Mouse (Mus musculus) spleen, postnatal 36 days (tissue): ENCODE data around the gene Sema4d.

Experiments used
- DNase-seq, 2 experiments: peaks; one replicate each; pipeline ENCODE4 v3.0.0; 2022; ENCODE audit warnings: low spot score in 2 of 2, mixed read lengths in 1 of 2

The Sema4d gene

GRCm38 (mm10) chr13:51814646-51815045 is 21.1 kb upstream of the Sema4d start:
- no peak for DNase-seq

GRCm38 (mm10) chr13:51813621-51814615 is 20.4 kb upstream of the Sema4d start:
- DNase-seq = peak; percentile 70 to 76

GRCm38 (mm10) chr13:51808141-51808540 is 14.6 kb upstream of the Sema4d start:
- DNase-seq = no peak

- no peak for DNase-seq
Observed at GRCm38 (mm10) chr13:51806220-51806619, 12.7 kb upstream of the Sema4d start.

GRCm38 (mm10) chr13:51805634-51806033 is 12.1 kb upstream of the Sema4d start:
- DNase-seq = no peak

- DNase-seq = peak; percentile 73 to 78
Observed at GRCm38 (mm10) chr13:51800921-51801320, 7.4 kb upstream of the Sema4d start.

GRCm38 (mm10) chr13:51799735-51800522 is 6.4 kb upstream of the Sema4d start:
- DNase-seq = no peak

GRCm38 (mm10) chr13:51797899-51798746 is 4.6 kb upstream of the Sema4d start:
- peak; percentile 42 to 45 for DNase-seq

DNA sequence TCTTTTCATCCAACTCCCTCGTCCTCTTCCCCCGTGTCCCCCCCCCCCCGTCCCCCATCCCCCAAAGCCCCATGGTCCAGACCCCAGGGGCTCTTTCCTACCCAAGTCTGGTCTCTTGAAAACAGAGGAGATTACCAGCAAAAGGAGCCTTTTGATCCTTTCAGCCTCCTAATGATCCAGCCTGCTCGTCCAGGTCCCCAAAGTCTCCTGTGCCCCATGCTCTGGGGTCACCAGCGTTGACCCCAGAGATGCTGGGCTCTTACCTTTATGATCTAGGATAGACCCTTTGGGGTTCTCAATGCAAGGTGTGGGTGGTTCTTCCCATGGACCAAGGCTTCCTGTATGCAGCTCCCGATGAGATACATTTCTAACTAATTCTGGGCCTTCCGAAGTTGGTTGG is 401 bp upstream of the Sema4d start:
- no peak for DNase-seq

GRCm38 (mm10) chr13:51792729-51793424 is 670 bp downstream of the Sema4d start:
- DNase-seq = peak; percentile 79 to 80

DNA sequence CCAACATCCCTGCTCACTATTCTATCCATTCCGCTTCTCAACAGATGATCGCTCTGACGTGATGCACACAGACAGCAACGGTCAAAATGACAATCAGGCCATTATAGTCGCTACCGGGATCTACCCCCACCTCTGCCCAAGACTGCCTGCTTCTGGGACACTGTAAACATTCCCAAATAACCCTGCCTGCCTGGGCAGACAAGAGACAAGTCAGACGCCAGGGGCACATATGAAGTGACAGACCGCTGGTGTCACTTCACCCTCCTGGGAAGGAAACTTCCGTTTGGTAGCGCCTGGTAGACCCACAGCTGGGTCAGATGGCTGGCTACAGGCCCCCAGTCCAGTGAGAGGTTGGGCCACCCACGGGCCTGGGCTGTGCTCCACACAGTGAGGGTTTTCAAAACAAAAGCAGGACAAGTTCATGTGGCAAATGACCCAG is 1.4 kb downstream of the Sema4d start:
- peak; percentile 32 to 37 for DNase-seq

DNA sequence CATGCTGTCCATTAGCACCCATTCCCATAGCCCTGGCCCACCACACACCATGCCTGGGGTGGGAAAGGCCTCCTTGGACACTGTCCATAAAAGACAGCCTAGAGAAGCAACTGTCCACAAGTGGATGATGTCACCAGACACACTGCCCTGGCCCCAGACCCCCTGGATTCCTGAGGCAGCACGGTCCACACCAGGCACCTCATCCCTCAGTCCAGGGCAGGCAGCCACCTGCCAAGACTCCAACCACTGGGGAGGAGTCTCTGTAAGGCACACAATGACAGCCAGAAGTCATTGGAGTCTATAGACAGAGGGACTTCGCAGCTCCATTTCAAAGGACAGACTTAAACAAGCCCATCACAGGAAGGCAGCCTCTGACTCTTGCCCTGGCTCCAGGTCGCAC is 1.9 kb downstream of the Sema4d start:
- DNase-seq = no peak

DNA sequence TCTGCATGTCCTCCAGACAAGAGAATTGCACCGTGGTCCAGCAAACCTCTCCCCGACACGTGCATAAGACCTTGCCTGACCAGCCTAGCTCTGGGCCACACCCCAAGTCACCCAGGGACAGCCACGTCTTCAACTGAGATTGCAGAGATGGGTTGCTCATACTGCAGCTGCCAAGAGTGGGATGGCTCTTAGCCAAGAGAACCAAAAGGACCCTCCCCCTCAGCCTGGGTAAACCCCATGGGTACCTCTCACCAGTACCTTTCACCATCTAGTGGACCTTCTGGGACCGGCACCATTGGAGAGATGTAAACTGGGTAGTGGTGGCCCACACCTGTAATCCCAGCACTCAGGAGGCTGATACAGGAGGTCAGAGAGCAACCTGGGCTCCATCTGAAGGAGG is 2.8 kb downstream of the Sema4d start:
- DNase-seq = no peak

DNA sequence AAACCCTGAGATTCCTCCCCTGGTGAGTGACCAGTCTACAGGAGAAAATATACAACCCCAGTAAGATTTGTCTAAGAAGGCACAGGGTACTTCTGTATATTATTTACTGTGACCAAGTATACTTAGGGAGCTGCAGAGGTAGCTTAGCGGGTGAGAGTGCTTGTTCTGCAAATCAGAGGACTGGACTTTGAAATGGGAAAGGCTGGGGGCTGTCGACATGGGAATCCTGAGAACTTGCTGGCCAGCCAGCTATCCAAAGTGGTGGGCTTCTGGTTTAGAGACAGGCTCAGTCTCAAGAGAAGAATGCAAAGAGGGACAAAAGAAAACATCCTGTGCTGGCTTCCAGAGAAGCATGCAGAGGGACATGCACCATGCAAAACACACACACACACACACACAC is 5.7 kb downstream of the Sema4d start:
- DNase-seq = no peak

- no peak for DNase-seq
Observed at GRCm38 (mm10) chr13:51786616-51787015, 6.9 kb downstream of the Sema4d start.

- DNase-seq = no peak
Observed at GRCm38 (mm10) chr13:51784476-51784875, 9.1 kb downstream of the Sema4d start.

DNA sequence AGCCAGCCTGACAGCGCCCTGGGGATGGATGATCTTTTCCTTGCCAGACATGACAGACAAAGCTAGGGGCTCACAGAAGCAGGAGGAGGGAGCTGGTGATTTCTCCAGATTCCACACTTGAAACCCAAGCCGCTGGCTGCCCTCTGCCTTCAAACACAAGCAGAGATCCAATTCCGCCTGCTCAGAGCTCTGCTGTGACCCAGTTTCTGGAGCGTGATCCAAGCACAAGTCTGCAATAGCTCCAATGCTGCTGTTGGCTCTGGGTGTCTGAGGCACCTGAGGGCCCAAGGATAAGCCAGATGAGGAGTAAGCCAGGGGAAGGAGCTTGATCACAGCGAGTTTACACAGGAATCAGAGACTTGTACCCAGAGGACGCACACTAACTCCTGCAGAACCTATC is 9.7 kb downstream of the Sema4d start:
- no peak for DNase-seq

GRCm38 (mm10) chr13:51780509-51781155 is 12.9 kb downstream of the Sema4d start:
- no peak for DNase-seq

DNA sequence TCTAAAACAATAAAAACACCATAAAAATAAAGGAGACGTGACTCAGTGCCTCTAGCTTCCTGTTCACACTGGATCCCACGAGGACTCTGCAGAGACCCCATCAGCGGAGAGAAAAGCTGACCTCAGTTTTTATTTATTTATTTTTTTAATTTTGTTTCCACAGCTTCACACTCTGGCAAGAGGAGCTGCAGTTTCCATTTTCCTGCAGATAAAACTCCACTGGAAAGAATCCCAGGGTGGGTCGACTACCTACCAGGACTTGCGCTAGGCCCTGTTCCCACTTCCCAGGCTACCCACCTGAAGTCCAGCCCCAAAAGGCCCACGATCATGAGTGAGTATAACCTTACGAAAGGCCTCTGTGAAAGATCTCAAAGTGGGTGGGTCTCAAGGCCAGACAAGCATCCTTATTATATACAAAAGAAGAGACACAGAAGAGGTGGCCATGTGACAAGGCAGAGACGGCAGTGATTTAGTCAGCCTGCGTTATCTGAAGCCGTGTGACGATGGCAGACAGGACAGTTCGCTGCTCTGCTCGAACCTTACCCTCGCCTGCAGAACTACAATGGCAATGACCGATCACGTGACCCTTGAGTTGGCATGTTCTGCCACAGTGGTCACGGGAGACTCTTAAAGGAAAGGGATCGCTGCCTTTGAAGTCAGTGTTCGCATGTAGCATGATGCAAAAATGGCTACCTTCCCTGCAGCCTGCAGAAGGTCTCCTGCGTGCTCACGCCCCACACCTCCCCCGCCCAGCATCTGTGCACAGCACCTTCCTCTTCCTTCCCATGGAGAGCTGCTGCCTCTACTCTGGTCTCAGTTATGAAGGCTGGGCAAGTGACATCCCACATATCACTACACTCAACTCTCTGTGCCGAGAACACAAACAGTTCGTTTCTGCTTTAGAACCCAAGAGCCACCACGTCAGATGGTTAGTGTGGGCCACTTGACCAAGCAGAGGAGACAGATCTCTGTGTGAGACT is 14.3 kb downstream of the Sema4d start:
- no peak for DNase-seq
